Mouse (Mus musculus): ENCODE results near the gene Sirt6.

The Sirt6 gene

GRCm38 (mm10) chr10:81592631-81593030 lies 35.0 kb downstream of the Sirt6 start:
- DNase-seq: no peak

GRCm38 (mm10) chr10:81591846-81592245 lies 35.8 kb downstream of the Sirt6 start:
- no peak for DNase-seq

- DNase-seq: no peak
Observed at GRCm38 (mm10) chr10:81588739-81589138, 38.9 kb downstream of the Sirt6 start.

GRCm38 (mm10) chr10:81583347-81583746 lies 44.2 kb downstream of the Sirt6 start:
- no peak for DNase-seq

- DNase-seq: peak; percentile 38 to 68
Observed at GRCm38 (mm10) chr10:81580441-81581070, 47.0 kb downstream of the Sirt6 start.

- no peak for DNase-seq
Observed at GRCm38 (mm10) chr10:81579967-81580366, 47.6 kb downstream of the Sirt6 start.

GRCm38 (mm10) chr10:81575695-81576094 lies 51.9 kb downstream of the Sirt6 start:
- DNase-seq: peak; percentile 26 to 71

GRCm38 (mm10) chr10:81575208-81575631 lies 52.4 kb downstream of the Sirt6 start:
- peak; percentile 62 to 80 for DNase-seq

GRCm38 (mm10) chr10:81574081-81575056 lies 53.2 kb downstream of the Sirt6 start, which contains the start of gene Tle2:
Gene Tle2 (plus strand): TSS chr10:81574561.
- DNase-seq: peak in 1 of 2 experiments; percentile 46

- DNase-seq: peak; percentile 38 to 66
Observed at GRCm38 (mm10) chr10:81572975-81573374, 54.6 kb downstream of the Sirt6 start.

GRCm38 (mm10) chr10:81572133-81572671 lies 55.4 kb downstream of the Sirt6 start:
- DNase-seq: peak in 1 of 2 experiments; percentile 57
